In genomic region chr1:74661448-74662195, GRCm38 (mm10) we compare ENCODE assay signal across 8 mouse cellular contexts. TPM values are rescaled to one million over a fixed set of nuclear protein-coding genes. Genes with fewer than 3 reads are reported as not detected.
A peak's percentile ranks its signal among the peaks of the same experiment; 100 is the strongest.
DNase-seq lines count a peak whose midpoint lies in the region; ATAC-seq lines count a peak whose summit lies in the region.

TSS of gene Ttll4 (plus strand) at chr1:74661745.

- peak within 1 kb of the TSS; percentile 88 for H3K9ac ChIP-seq in hindbrain, embryonic 16.5 days (ENCODE audit: low read depth, low read length)

- H3K79me2 ChIP-seq in macrophage (ENCODE audit: inconsistent target), result peaks cover 11% of the 10 kb centered on the region; the same call in 1 of the 2 replicates

- H3K27ac ChIP-seq in hindbrain, embryonic 16.5 days (ENCODE audit: low read depth, low read length), result peak within 1 kb of the TSS; percentile 86
- 0 out of 2 replicates have a peak within 1 kb of the TSS, but pooled peaks have one; percentile 24 for H3K27ac ChIP-seq in macrophage

- H3K27me3 ChIP-seq in hindbrain, embryonic 16.5 days (replicated peaks; ENCODE audit: control insufficient read depth, insufficient read depth, low read length), result no peaks in the 10 kb centered on the region

- H3K36me3 ChIP-seq in hindbrain, embryonic 16.5 days (ENCODE audit: control insufficient read depth, insufficient read depth, low read length), result no peaks in the 10 kb centered on the region
- no peaks in the 10 kb centered on the region for H3K36me3 ChIP-seq in macrophage (ENCODE audit: inconsistent target)

- WGBS in hindbrain, embryonic 16.5 days, result under 1% methylated on average over 56 of the region's 66 CpGs
- WGBS in macrophage (ENCODE audit: missing documents), result under 1% methylated on average over 62 of the region's 66 CpGs

- H3K4me1 ChIP-seq in hindbrain, embryonic 16.5 days (ENCODE audit: control insufficient read depth, insufficient read depth, low read depth, low read length), result peaks cover 12% of the 10 kb centered on the region

- no peaks in the 10 kb centered on the region for H3K9me3 ChIP-seq in hindbrain, embryonic 16.5 days (ENCODE audit: control insufficient read depth, low read length)

- peak within 1 kb of the TSS; percentile 94 for H3K4me3 ChIP-seq in hindbrain, embryonic 16.5 days (ENCODE audit: low read length)
- H3K4me3 ChIP-seq in macrophage (ENCODE audit: inconsistent target), result peak within 1 kb of the TSS; percentile 65

- peak; percentile 99 for ATAC-seq in hindbrain, embryonic 16.5 days

- DNase-seq in WW6 (ENCODE audit: low read depth, low spot score), result peak; percentile 86
- peak; percentile 82 to 94 for DNase-seq in cerebellum, postnatal 4 days (ENCODE audit: low spot score in 2 of 2)
- peak; percentile 96 for DNase-seq in gastrocnemius, adult 18-20 months (ENCODE audit: low spot score)
- peak; percentile 86 to 93 for DNase-seq in left cerebral cortex, adult 18-20 months (ENCODE audit: low spot score in 2 of 2)
- peak; percentile 94 for DNase-seq in right cerebral cortex, adult 18-20 months
- peak; percentile 76 for DNase-seq in urinary bladder, postnatal 10 days (ENCODE audit: low spot score)

- H3K4me2 ChIP-seq in hindbrain, embryonic 16.5 days (ENCODE audit: low read length), result peak within 1 kb of the TSS; percentile 73

RNA-seq across cellular contexts. Expression of gene Ttll4, which starts in this region (rescaled TPM):
- 10 to 100 TPM in 1 of 2 experiments, 1 to 10 TPM in 1; 9.0 to 11.0 TPM for total RNA-seq in gastrocnemius, adult 18-20 months (2021)
- 5.3 and 8.8 TPM in 2 replicates for polyA plus RNA-seq in hindbrain, embryonic 16.5 days (2015; fragmentation: Nextera tagmentation; extraction: Ambion mirVana)
- total RNA-seq in left cerebral cortex, adult 18-20 months (2021), result 10 to 100 TPM; 18.3 to 22.7 TPM
- total RNA-seq in macrophage (2018; cell fraction: chromatin; rRNA removed), result 10 to 100 TPM; 11.1 to 70.9 (median 39.0) TPM
- total RNA-seq in macrophage (2018; cell fraction: cytosol; rRNA removed), result 1 to 10 TPM; 1.9 to 7.2 (median 3.8) TPM
- total RNA-seq in macrophage (2018; cell fraction: nucleus; rRNA removed), result 10 to 100 TPM in 20 of 26 experiments, 1 to 10 TPM in 6; 8.0 to 42.4 (median 19.6) TPM
- polyA plus RNA-seq in macrophage (2018), result 3.0 to 5.5 TPM (median 3.7 TPM) in 3 replicates

Comparison
In these comparisons a context has a peak if more than half of its experiments do, and no peak if none do; other contexts are left out.
1. Peak in every context shown above with its lines: DNase-seq, ATAC-seq, H3K4me3 ChIP-seq and H3K27ac ChIP-seq.